Mouse (Mus musculus) thymus, postnatal 14 days (tissue): Measurements from ENCODE around the gene Sowahc.

Experiments used
- DNase-seq: peaks from one replicate; pipeline ENCODE4 v3.0.0; 2021

Sowahc gene

GRCm38 (mm10) chr10:59256533-59256932, 34.8 kb downstream of the Sowahc start:
- no peak for DNase-seq

DNA sequence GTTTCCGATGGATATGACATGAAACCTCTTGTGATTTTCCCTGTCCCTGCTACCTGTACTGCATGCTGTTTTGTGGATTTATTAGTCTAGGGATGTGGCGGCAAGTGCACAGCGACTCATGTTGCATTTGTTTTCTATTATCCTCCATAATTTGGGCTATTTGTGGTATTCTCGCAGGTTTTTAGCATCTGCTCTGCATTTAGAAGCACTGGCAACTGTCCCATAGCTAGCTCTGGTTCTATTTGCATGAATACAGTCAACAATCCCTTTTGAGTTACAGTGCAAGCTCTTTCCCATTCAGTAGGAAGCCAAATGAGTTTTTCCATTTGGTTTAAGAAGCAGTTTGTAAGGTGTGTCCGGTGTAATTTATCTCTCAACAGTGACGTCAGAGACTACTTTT, 37.8 kb downstream of the Sowahc start:
- no peak for DNase-seq

GRCm38 (mm10) chr10:59261603-59262002, 39.9 kb downstream of the Sowahc start:
- DNase-seq: no peak

- no peak for DNase-seq
These were observed 40.3 kb downstream of the Sowahc start for GRCm38 (mm10) chr10:59262021-59262420.

DNA sequence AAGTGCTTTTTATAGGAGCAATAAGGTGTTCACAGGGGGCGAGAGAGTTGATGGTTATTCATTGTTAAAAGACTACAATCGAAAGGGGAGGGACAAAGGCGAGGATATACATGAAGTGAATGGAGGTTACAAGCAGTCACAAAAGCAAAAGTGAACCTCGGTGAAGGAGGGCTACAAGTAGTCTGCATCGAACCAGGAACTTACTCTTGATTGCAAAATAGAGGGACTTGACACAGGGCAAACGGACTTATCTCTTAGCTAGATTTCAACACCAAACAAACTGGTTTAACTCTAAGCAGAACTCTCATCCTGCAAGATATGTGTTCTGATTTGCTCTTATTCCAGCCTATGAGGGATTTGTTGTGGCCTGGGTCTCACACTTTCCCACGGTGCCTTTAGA, 41.2 kb downstream of the Sowahc start:
- no peak for DNase-seq

- DNase-seq: no peak
These were observed 43.3 kb downstream of the Sowahc start for GRCm38 (mm10) chr10:59265067-59265466.

- no peak for DNase-seq
These were observed 43.9 kb downstream of the Sowahc start for GRCm38 (mm10) chr10:59265674-59266073.

DNA sequence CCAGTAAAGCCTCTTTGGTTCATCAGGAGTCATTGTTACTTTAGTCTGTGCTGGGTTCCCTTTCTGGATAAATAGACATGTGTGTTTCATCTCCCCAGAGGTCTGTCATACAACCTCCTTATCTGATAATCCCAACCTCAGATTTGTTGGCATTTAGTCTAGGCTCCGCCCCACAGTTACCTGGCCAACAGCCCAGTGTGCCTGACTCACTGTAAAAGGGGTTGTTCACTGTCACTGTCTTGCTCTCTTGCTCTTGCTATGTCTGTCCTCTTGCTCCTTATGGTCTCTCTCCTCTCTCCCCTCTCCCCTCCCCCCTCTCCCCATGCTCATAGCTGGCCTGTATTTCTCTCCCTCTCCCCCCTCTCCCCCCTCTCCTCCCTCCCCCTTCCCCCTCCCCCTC, 44.3 kb downstream of the Sowahc start:
- DNase-seq: no peak

GRCm38 (mm10) chr10:59267275-59267674, 45.5 kb downstream of the Sowahc start:
- DNase-seq: no peak

- no peak for DNase-seq
These were observed 46.4 kb downstream of the Sowahc start for GRCm38 (mm10) chr10:59268109-59268508.

DNA sequence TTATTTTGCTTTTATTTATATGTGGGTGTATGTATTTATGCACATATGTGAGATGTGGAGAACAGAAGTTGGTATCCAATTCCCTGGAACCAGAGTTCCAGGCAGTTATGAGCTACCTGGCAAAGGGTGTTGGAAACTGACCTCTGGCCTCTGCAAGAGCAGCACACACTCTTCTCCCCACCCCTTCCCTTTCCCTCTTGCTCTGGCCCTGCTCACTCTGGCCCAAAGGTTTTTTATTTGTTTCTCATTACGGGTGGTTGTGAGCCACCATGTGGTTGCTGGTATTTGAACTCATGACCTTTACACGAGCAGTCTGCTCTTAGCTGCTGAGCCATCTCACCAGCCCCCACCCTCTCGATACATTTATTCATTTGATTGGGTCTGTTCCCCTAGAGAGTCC, 47.0 kb downstream of the Sowahc start:
- no peak for DNase-seq

- no peak for DNase-seq
These were observed 54.0 kb downstream of the Sowahc start for GRCm38 (mm10) chr10:59275745-59276144.
